Mouse (Mus musculus): ENCODE data around the gene Rtp4. TPM values are rescaled to one million over a fixed set of nuclear protein-coding genes. Genes with fewer than 3 reads are reported as not detected.

The Rtp4 gene
- polyA plus RNA-seq (2014; fragmentation: Illumina TruSeq; extraction: RNeasy Lipid Tissue Mini Kit (QIAGEN cat#74804); ENCODE audit: low read depth, low replicate concordance) = 11.8 TPM

DNA sequence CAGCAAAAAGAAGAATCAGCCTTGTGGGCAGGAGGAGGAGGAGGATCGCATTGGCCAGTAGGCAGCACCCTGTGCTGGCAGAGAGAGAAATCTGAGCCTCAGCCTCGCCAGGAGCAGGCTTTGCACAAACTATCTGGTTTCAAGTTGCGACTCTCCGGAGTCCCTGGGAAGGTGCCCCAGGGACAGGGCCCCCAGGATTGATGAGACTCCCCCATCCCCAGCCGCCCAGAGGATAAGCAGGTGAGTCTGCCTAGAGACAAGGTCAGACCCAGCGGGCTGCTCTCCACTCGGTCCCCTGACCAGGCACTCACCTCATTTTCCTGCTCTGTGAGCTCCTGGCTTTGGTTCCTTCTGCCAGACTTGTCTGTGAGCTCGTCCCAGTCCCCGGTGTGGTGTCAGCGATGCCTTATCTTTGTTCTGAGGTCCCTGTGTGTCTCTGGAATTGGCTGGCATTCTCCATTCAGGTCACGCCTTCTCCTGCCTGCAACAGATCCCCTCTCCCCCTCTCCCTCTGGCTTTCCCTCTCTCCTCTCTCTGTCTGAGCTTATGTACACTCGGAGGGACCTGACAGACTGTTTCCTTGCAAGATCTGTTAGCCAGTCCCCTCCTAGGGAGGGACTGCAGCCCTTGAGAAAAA, at the start of gene Rtp4, which contains the start of gene Masp1:
Gene Rtp4, plus strand, starts transcription at position 57 of the 637 bp plus-strand sequence.
Gene Masp1, minus strand, starts transcription at position 581 of the 637 bp plus-strand sequence.

Other genes starting within 250 kb of the Rtp4 start
- gene Rtp1, start 91.2 kb upstream of the Rtp4 start, polyA plus RNA-seq (2014; fragmentation: Illumina TruSeq; extraction: RNeasy Lipid Tissue Mini Kit (QIAGEN cat#74804); ENCODE audit: low read depth, low replicate concordance) = not detected
- 1.8 TPM for gene Masp1, start 524 bp downstream of the Rtp4 start, polyA plus RNA-seq (2014; fragmentation: Illumina TruSeq; extraction: RNeasy Lipid Tissue Mini Kit (QIAGEN cat#74804); ENCODE audit: low read depth, low replicate concordance)